Mouse (Mus musculus) left cerebral cortex, adult 8-10 months (tissue): ENCODE results near the gene Nsdhl. TPM values are rescaled to one million over a fixed set of nuclear protein-coding genes. Genes with fewer than 3 reads are reported as not detected.

ENCODE experiments used
- DNase-seq, 2 experiments: peaks; one replicate each; pipeline ENCODE4 v3.0.0; 2022; ENCODE audit warnings: low spot score in 2 of 2
- total RNA-seq, 4 experiments: library from RNA; stranded (reverse); gene quantifications; 2 replicates each; pipeline ENCODE4 v1.2.4; 2022

The Nsdhl gene
- total RNA-seq = 10 to 100 TPM; 24.5 to 31.2 (median 28.4) TPM

GRCm38 (mm10) chrX:72917884-72918681 lies at the start of gene Nsdhl, which contains the start of gene Cetn2:
TSS of gene Nsdhl (plus strand) at chrX:72918557.
TSS of gene Cetn2 (minus strand) at chrX:72918411.
- peak; percentile 64 to 91 for DNase-seq

DNA sequence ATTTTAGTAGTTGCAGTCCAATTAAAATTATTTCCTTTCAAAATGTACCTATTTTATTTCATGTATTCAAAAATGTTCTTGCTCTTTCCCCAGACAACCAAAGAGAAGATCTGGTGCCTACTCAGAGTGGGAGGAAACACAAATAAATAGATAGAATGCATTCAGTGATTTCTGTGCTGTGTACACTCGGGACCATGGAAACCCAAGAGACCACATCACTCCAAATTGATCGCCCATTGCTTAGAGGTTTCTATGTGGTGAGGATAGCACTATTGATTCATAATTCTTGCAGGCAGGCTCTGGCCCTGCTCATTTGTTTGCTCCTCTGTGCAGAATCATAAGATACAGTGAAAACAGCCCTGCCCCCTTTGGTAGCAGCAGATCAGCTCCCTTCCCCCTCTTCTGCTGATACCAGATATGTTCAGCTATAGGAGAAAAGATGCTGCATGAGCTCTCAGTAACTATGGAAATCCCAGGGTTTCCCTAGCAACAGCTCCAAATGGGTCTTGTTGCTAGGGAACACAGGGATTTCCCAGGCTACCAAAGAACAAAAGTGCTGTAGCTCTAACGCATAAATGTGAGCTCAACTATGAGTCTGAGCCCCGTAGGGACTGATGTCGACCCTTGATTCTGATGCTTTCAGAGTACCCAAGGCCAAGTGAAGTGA lies 22.8 kb upstream of the Nsdhl start:
- peak in 1 of 2 experiments; percentile 67 for DNase-seq

- no peak for DNase-seq
Measured at GRCm38 (mm10) chrX:72896055-72896437, 22.3 kb upstream of the Nsdhl start.

GRCm38 (mm10) chrX:72902530-72902929 lies 15.8 kb upstream of the Nsdhl start:
- DNase-seq = no peak

DNA sequence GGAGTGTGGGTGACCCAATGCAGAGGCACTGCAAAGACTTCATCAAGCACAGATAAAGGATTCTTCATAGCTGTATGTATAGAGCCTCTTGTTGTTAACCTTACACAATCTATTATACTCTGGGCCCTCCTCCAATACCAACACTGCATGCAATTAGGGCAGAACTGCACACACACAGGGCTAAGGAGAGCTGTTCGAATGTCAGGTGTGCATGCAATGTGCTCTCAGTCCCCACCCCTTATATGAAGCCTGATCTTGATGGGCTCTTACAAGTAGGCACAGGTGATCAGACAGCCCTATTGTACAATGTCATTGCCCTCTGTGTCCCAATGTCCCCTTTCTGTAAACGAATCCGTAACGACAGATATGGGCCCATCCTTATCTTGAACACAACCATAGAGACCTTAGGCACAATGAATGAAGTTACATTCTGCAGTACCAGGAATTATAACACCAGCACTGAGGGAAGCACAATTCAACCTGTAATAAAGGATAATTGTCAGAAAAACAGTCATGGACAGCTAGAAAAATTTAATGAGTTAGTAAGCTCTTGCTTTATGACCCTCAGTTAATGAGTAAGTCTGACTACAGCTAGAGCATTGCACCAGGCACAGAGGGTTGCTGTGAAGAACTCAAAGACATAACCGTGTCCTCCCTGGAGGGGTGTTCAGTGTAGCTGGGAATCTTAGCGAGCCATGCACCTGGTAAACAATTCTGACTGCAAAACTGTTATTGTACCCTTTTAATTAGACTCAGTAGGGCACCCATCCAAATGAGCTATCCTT lies 10.5 kb upstream of the Nsdhl start:
- no peak for DNase-seq

DNA sequence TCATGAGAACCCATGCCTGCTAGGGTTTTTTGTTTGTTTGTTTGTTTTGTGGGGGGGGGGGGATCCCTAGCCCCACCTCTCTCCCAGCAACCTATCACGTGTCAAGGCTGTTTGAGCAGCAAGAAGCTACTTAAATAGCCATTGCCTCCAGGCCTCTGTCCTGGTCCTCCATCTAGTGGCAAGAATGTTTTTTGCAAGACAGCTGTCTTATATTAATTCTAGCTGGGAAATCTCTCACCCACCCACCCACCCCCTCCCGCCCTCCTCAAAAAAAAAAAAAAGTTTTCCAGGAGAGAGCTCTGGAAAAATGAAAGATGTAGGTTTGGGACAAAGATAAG lies 10.0 kb upstream of the Nsdhl start:
- no peak for DNase-seq

- no peak for DNase-seq
Measured at GRCm38 (mm10) chrX:72911611-72912010, 6.7 kb upstream of the Nsdhl start.

DNA sequence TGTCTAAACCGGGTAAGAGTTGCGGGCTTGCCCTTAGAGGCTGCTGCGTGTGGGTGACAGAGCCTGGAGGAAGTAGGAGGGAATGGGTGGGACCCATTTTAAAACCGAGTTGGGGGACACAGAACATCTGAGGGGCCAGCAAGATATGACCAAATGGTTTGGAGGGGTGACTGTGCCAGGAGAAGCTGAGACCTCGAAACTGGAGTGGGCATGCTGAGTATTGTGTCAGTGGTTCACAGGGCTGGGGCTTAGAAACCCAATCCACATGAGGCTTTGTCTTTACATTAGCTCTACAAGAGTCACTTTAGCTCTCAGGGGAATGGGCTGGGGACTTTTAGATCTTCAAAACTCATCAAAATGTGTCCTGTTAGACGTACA lies 314 bp downstream of the Nsdhl start:
- no peak for DNase-seq

DNA sequence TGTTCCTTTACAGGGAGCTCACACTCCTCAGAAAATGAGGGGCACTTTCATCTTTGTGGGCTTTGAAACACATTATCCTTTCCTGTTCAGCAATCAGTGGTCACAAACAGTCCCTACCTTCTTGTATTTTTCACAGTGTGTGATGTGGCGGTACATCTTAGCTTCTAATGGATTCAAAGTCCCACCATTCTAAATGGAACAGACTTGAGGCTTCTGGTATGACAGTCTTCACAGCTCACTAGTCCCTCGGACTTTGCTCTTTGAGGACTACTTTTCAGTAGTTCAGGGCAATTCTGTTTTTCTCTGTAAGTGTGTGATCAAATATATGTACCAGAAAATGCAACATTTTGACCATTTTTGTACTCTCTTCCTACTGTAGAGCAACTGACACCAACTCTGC lies 3.0 kb downstream of the Nsdhl start:
- no peak for DNase-seq

DNA sequence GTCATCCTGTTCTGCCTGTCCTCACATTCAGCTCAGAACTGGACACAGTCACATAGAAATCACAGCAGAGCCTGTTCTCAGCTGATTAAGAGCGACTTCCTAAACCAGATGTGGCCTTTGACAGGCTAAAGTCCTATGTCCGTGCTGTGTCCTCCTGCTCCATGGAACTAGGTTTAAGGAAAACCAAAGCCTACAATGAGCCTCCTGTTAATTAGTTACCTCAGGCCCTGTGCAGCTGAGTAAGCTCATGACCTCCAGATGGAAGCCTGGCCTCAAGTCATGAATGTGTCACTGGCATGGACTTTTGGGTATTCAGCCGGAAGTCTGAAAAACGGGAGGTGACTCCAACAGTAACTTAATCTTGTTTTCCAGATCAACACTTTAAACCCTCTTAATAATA lies 35.1 kb downstream of the Nsdhl start:
- no peak for DNase-seq

- DNase-seq = no peak
Measured at GRCm38 (mm10) chrX:72956486-72956885, 38.1 kb downstream of the Nsdhl start.

DNA sequence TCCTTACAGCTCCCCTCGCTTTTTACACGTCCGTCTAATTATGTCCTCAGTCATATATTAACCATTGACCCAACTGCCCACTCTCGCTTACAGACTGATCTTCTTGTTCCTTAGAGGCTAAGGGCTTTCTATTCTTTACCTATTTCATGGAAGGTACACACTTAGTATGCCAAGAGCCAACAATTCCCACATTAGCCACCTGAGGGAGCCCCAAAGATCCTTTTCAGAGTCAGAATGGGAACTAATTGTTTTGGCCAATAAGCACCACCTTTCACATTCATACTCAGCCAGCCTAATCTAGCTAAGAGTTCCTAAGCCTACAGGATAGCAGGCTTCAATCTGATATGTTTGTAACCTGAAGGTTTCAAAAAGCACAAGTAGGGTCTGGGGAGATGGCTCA lies 42.1 kb downstream of the Nsdhl start:
- peak in 1 of 2 experiments; percentile 4 for DNase-seq

DNA sequence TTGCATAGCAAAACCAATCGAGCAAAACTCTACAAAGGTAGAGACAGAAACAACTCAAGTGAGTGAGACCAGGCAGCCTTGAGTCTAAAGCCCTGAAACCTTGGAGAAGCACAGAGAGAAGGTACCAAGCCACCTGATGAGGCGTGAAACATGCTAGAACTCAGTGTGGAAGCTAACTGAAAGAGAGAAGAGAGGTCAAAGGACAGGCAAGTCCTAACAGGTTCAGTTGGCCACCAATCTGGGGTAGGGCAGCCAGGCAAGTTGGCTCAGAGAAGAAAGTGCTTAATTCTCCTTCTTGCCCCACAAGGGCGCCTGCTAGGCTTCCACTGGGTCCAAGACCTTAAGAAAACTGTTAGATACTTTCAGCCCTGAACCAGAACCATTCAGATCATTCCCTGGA lies 43.2 kb downstream of the Nsdhl start:
- DNase-seq = no peak

- DNase-seq = no peak
Measured at GRCm38 (mm10) chrX:72962743-72963142, 44.4 kb downstream of the Nsdhl start.

DNA sequence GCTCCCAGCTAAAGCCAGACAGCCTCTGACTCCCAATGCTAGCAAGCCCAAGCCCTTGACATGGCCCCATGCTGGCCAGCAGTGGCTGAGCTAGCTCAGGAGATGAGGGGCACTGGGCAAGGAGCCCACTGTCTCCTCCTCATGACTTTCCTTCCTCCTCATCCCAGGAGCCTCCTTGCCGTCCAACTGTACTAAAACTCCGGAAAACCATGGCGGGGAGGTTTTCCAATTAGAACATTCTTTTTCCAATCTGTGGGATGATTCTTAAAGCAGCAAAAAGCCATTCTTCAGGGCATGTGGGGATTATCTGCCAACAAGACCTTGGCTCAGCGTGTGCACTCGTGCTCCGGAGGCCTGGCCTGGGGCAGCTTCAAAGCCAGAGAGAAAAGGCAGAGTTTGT lies 64.5 kb downstream of the Nsdhl start:
- DNase-seq = no peak

DNA sequence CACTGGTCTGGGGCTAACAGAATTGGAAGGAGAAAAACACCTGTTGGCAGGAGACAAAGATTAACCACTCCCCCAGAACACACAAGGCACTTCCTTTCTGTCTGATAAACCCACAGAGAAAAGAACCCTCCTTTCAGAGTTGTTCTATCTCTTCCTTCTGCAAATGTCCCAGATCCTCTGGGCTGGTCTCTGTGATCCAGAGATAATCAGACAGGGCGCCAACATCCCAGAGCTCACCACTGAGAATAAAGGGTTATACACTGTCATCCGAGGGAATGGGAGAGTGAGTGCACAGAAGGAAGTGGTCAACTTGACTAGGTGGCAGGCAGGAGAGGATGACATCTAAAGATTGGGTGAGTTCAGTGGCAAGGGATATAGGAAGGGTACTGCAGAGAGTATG lies 67.2 kb downstream of the Nsdhl start:
- DNase-seq = no peak

GRCm38 (mm10) chrX:72986841-72987519 lies 68.6 kb downstream of the Nsdhl start, which contains the start of gene Zfp185:
TSS of gene Zfp185 (plus strand) at chrX:72987339.
- DNase-seq = no peak

GRCm38 (mm10) chrX:72987520-72987905 lies 69.2 kb downstream of the Nsdhl start:
- no peak for DNase-seq

DNA sequence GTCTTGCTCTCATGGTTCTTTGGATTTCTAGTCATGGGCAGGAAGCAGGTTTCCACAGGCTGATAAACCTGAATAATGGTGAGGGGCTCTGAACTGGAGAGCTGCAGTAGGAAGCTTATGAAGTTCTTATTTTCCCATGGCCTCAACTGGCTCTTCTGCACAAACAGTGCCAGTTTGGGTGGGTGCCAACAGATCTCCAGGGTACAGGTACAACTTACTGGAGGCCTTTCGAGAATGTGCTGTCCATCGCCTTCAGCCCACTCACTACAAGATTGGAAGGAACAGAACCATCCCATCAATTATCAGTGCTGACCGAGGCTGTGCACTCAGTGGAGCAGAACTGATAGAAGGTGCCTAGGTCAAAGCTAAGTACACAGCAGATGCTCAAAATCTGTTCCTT lies 70.1 kb downstream of the Nsdhl start:
- no peak for DNase-seq

GRCm38 (mm10) chrX:72990581-72990980 lies 72.2 kb downstream of the Nsdhl start:
- DNase-seq = no peak

DNA sequence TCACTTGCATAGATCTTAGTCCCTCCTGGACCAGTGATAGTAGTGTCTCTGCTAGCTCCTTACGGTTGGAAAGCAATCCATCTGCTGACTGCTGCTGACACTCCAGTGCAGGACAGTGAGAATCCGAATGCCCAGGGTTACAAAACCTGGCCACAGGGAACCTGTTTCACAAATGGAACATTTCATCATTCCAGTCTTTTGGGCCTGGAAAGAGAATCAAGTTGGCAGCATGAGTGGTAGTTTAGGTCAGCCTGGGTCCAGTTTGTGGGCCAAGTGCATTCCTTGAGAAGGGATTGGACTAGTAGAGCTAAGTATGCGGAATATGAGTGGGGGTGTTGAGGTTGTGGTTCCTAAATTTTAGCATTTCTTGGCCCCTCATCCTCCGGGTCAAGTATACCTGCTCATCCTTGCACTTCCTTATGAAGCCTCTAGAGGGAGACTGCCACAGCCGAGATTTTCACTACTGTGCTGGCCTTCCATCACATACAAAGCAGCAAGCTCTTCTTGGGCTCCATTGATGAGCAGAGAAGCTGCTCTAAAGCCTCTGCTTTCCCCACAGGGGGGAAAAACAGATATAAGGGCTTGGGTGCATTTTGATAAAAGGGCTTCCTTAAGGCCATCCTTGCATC lies 74.0 kb downstream of the Nsdhl start:
- DNase-seq = no peak
